ENCODE assay signal across 11 mouse cellular contexts in the genomic region with DNA sequence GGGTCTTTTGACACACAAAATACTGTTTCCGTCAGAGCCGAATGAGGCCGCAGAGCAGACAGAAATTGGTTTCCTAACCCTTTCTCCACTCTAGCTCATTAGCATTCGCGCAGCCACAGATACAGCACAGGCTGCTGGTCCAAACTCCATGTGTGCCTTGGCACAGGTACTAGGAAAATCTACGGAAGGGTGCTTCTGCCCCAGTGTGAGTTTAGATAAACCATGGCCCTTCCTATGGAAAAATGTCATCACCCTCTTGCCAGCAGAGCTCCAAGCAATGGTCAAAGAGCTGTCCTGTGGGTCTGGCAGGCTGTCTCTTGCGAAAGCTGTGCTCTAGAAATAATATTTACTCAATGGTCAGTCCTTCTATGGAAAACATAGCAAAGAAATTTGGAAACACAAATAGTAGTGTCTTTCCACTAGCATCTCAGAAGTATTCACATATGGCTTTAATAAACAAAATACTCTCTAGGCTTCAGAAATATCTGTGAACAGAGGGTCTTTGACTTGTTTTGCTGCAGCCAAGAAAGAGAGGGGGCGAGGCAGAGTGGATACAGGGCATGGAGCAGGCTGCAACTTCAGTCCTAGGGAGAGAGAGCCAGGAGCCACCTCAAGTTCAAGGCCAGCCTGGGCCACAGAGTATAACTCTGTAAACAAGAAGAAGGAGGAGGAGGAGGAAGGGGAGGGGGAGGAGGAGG. TPM values are rescaled to one million over a fixed set of nuclear protein-coding genes. Genes with fewer than 3 reads are reported as not detected.
A peak's percentile ranks its signal among the peaks of the same experiment; 100 is the strongest.
DNase-seq lines count a peak whose midpoint lies in the region; ATAC-seq and TF ChIP-seq lines count a peak whose summit lies in the region.
"Had no signal": no experiment of that assay in that cellular context is flagged by ENCODE, and none has a peak within 500 bp of the region (broad histone marks: within the 10 kb centered on the region; RNA-seq: fewer than 3 reads in every experiment).

No protein-coding gene starts in this region.

- H3K9me3 ChIP-seq in hindbrain, embryonic 12.5 days (replicated peaks): no peaks in the 10 kb centered on the region
- H3K9me3 ChIP-seq in hindbrain, embryonic 11.5 days (ENCODE audit: control insufficient read depth, low read length): no peaks in the 10 kb centered on the region
- no peaks in the 10 kb centered on the region for H3K9me3 ChIP-seq in heart, postnatal 0 days (replicated peaks; ENCODE audit: control insufficient read depth, low read length)
- no peaks in the 10 kb centered on the region for H3K9me3 ChIP-seq in forebrain, postnatal 0 days (ENCODE audit: low read length)

- ATAC-seq in hindbrain, embryonic 12.5 days (ENCODE audit: low FRiP score): no peak
- ATAC-seq in hindbrain, embryonic 11.5 days (ENCODE audit: low FRiP score): no peak
- no peak for ATAC-seq in Patski
- ATAC-seq in heart, postnatal 0 days (ENCODE audit: insufficient read depth, low read depth): 0 out of 2 replicates have a peak, but pooled peaks have one; percentile 13
- no peak for ATAC-seq in megakaryocyte, adult 5-6 weeks (ENCODE audit: poor library complexity, severe bottlenecking)
- ATAC-seq in forebrain, postnatal 0 days: no peak
- ATAC-seq: hindbrain, embryonic 16.5 days had no signal

- no peaks in the 10 kb centered on the region; the same call in 1 of the 2 replicates for H3K27me3 ChIP-seq in hindbrain, embryonic 12.5 days
- H3K27me3 ChIP-seq in hindbrain, embryonic 11.5 days (ENCODE audit: control insufficient read depth, insufficient read depth, low read length): no peaks in the 10 kb centered on the region
- no peaks in the 10 kb centered on the region for H3K27me3 ChIP-seq in Patski
- no peaks in the 10 kb centered on the region for H3K27me3 ChIP-seq in heart, postnatal 0 days (ENCODE audit: control insufficient read depth, insufficient read depth, low read length)
- no peaks in the 10 kb centered on the region for H3K27me3 ChIP-seq in liver, adult 2 months (ENCODE audit: control insufficient read depth, insufficient read depth, low read length)
- no peaks in the 10 kb centered on the region for H3K27me3 ChIP-seq in forebrain, postnatal 0 days (ENCODE audit: insufficient read depth, low read length)

- in situ Hi-C loops in Patski (cut with MboI; ENCODE audit: low pct_unique_long_range_greater_than_20kb): no loop called here

- POLR2A ChIA-PET in Patski (lab: Charles Lee): interaction anchor here (0.7 kb wide), 1 partner anchor 12 kb away, joined by 4 read pairs; no protein-coding TSS in a partner anchor

- no peak; the same call in 1 of the 2 replicates for TF ChIP-seq EP300 in heart, postnatal 0 days (IDR thresholded peaks at IDR 0.05; ENCODE audit: low read depth)

- CTCF ChIA-PET in Patski (lab: Charles Lee): no interaction called here

- no peak for TF ChIP-seq CTCF in Patski (IDR thresholded peaks at IDR 0.05)
- no peak for TF ChIP-seq CTCF in heart, postnatal 0 days (IDR thresholded peaks at IDR 0.05; ENCODE audit: low read depth)
- no peak for TF ChIP-seq CTCF in liver, adult 2 months (IDR thresholded peaks at IDR 0.05; ENCODE audit: low read depth, low read length)
- no peak for TF ChIP-seq CTCF in forebrain, postnatal 0 days (IDR thresholded peaks at IDR 0.05; ENCODE audit: low read depth)

- no peak overlapping the region for H3K9ac ChIP-seq in hindbrain, embryonic 12.5 days
- H3K9ac ChIP-seq in hindbrain, embryonic 11.5 days (ENCODE audit: low read depth, low read length): no peak overlapping the region
- H3K9ac ChIP-seq in heart, postnatal 0 days (replicated peaks; ENCODE audit: low read depth, low read length): no peak overlapping the region
- H3K9ac ChIP-seq in liver, adult 2 months (ENCODE audit: low read depth, low read length): 0 out of 2 replicates have a peak overlapping the region, but pooled peaks have one; percentile 32
- no peak overlapping the region for H3K9ac ChIP-seq in forebrain, postnatal 0 days

- DNase-seq in hindbrain, embryonic 11.5 days (ENCODE audit: low spot score): no peak
- peak; percentile 6 for DNase-seq in Patski (ENCODE audit: low read depth, low spot score)
- peak; percentile 69 for DNase-seq in heart, postnatal 0 days (ENCODE audit: low spot score)
- peak; percentile 100 for DNase-seq in liver, adult 2 months (ENCODE audit: extremely low read depth, low read depth, low spot score)
- no peak for DNase-seq in thymus, postnatal 14 days
- no peak for DNase-seq in forebrain, postnatal 0 days

- WGBS in hindbrain, embryonic 12.5 days: 67% methylated on average over 8 of the region's 8 CpGs
- WGBS in hindbrain, embryonic 11.5 days: 76% methylated on average over 8 of the region's 8 CpGs
- 52% methylated on average over 8 of the region's 8 CpGs for WGBS in heart, postnatal 0 days
- 20% methylated on average over 8 of the region's 8 CpGs for whole genome bisulfite sequencing in liver, adult 2 months
- 62% methylated on average over 8 of the region's 8 CpGs for WGBS in forebrain, postnatal 0 days

- no peak overlapping the region for H3K4me2 ChIP-seq in hindbrain, embryonic 12.5 days (replicated peaks)
- H3K4me2 ChIP-seq in hindbrain, embryonic 11.5 days (replicated peaks; ENCODE audit: low read depth, low read length): no peak overlapping the region
- H3K4me2 ChIP-seq in heart, postnatal 0 days (ENCODE audit: low read depth, low read length): no peak overlapping the region
- no peak overlapping the region for H3K4me2 ChIP-seq in forebrain, postnatal 0 days (ENCODE audit: low read depth)

- no peaks in the 10 kb centered on the region for H3K36me3 ChIP-seq in hindbrain, embryonic 12.5 days
- no peaks in the 10 kb centered on the region for H3K36me3 ChIP-seq in hindbrain, embryonic 11.5 days (ENCODE audit: control insufficient read depth, insufficient read depth, low read length)
- no peaks in the 10 kb centered on the region for H3K36me3 ChIP-seq in heart, postnatal 0 days (replicated peaks; ENCODE audit: control insufficient read depth, insufficient read depth, low read length)
- no peaks in the 10 kb centered on the region for H3K36me3 ChIP-seq in liver, adult 2 months (ENCODE audit: control insufficient read depth, insufficient read depth, low read length)
- H3K36me3 ChIP-seq in forebrain, postnatal 0 days (ENCODE audit: insufficient read depth): no peaks in the 10 kb centered on the region

- no peak overlapping the region for H3K4me3 ChIP-seq in hindbrain, embryonic 12.5 days
- H3K4me3 ChIP-seq in hindbrain, embryonic 11.5 days (ENCODE audit: low read depth, low read length): no peak overlapping the region
- no peak overlapping the region for H3K4me3 ChIP-seq in heart, postnatal 0 days (ENCODE audit: low read depth, low read length)
- no peak overlapping the region for H3K4me3 ChIP-seq in liver, adult 2 months (ENCODE audit: insufficient read depth, low read depth, low read length)
- H3K4me3 ChIP-seq in forebrain, postnatal 0 days (ENCODE audit: low read depth, low read length): no peak overlapping the region
- H3K4me3 ChIP-seq: erythroblast, embryonic 14.5 days had no signal

- H3K27ac ChIP-seq in hindbrain, embryonic 12.5 days: peak overlapping the region; percentile 12; the same call in 1 of the 2 replicates
- no peak overlapping the region for H3K27ac ChIP-seq in hindbrain, embryonic 11.5 days (ENCODE audit: low read depth, low read length)
- peak overlapping the region; percentile 43; the same call in 1 of the 2 replicates for H3K27ac ChIP-seq in heart, postnatal 0 days (ENCODE audit: low read depth)
- peak overlapping the region; percentile 96 for H3K27ac ChIP-seq in liver, adult 2 months (replicated peaks; ENCODE audit: insufficient read depth, low read depth, low read length)
- H3K27ac ChIP-seq in forebrain, postnatal 0 days (ENCODE audit: low read depth, low read length): no peak overlapping the region

- H3K4me1 ChIP-seq in hindbrain, embryonic 12.5 days: no peaks in the 10 kb centered on the region; the same call in 1 of the 2 replicates
- H3K4me1 ChIP-seq in hindbrain, embryonic 11.5 days (replicated peaks; ENCODE audit: control insufficient read depth, insufficient read depth, low read length): no peaks in the 10 kb centered on the region
- H3K4me1 ChIP-seq in heart, postnatal 0 days (ENCODE audit: control insufficient read depth, insufficient read depth): peaks cover 18% of the 10 kb centered on the region
- peaks cover 21% of the 10 kb centered on the region for H3K4me1 ChIP-seq in liver, adult 2 months (ENCODE audit: control insufficient read depth, insufficient read depth, low read length)
- H3K4me1 ChIP-seq in forebrain, postnatal 0 days (ENCODE audit: insufficient read depth): no peaks in the 10 kb centered on the region

- no peak for TF ChIP-seq POLR2A in liver, adult 2 months (IDR thresholded peaks at IDR 0.05; ENCODE audit: extremely low read depth, insufficient read depth, low read length)

- H3K79me2 ChIP-seq in liver, adult 2 months (ENCODE audit: control insufficient read depth, insufficient read depth, low read length): peaks cover 1% of the 10 kb centered on the region; the same call in 1 of the 2 replicates

RNA-seq across cellular contexts. Expression of gene Agt, which starts 2.4 kb away (rescaled TPM):
- polyA plus RNA-seq in hindbrain, embryonic 12.5 days (2016; fragmentation: Nextera tagmentation; extraction: Ambion mirVana): 0.35 and 0.44 TPM in 2 replicates
- 0.14 and 0.15 TPM in 2 replicates for polyA plus RNA-seq in hindbrain, embryonic 11.5 days (2014; fragmentation: Nextera tagmentation; extraction: Ambion mirVana)
- 121 TPM for polyA plus RNA-seq in Patski (2021)
- 1.4 and 20.8 TPM in 2 replicates for total RNA-seq in heart, postnatal 0 days (2014; rRNA removed; ENCODE audit: low replicate concordance)
- 5.5 and 5.7 TPM in 2 replicates for polyA plus RNA-seq in heart, postnatal 0 days (2015; fragmentation: Nextera tagmentation; extraction: Ambion mirVana)
- 419 and 551 TPM in 2 replicates for total RNA-seq in liver, adult 2 months (2014; rRNA removed)
- 1,418 and 1,707 TPM in 2 replicates for polyA plus RNA-seq in liver, adult 2 months (2012; rRNA removed)
- total RNA-seq in megakaryocyte, adult 5-6 weeks (2015): 0.27 TPM in 1 of 2 replicates, not detected in the other
- 0.11 and 0.94 TPM in 2 replicates for total RNA-seq in megakaryocyte, adult 5-6 weeks (2017)
- 27.7 and 29.4 TPM in 2 replicates for total RNA-seq in forebrain, postnatal 0 days (2014; rRNA removed)
- polyA plus RNA-seq in forebrain, postnatal 0 days (2015; fragmentation: Nextera tagmentation; extraction: Ambion mirVana): 18.6 and 30.0 TPM in 2 replicates
- total RNA-seq: megakaryocyte-erythroid progenitor cell, adult 5-6 weeks had no signal

RNA-seq across cellular contexts. Expression of gene Capn9, which starts 4.0 kb away (rescaled TPM):
- not detected in 2 replicates for polyA plus RNA-seq in hindbrain, embryonic 12.5 days (2016; fragmentation: Nextera tagmentation; extraction: Ambion mirVana)
- 0.08 TPM in 1 of 2 replicates, not detected in the other for polyA plus RNA-seq in hindbrain, embryonic 11.5 days (2014; fragmentation: Nextera tagmentation; extraction: Ambion mirVana)
- polyA plus RNA-seq in Patski (2021): not detected
- total RNA-seq in heart, postnatal 0 days (2014; rRNA removed; ENCODE audit: low replicate concordance): not detected in 2 replicates
- polyA plus RNA-seq in heart, postnatal 0 days (2015; fragmentation: Nextera tagmentation; extraction: Ambion mirVana): 0.26 and 0.33 TPM in 2 replicates
- not detected in 2 replicates for total RNA-seq in liver, adult 2 months (2014; rRNA removed)
- polyA plus RNA-seq in liver, adult 2 months (2012; rRNA removed): not detected in 2 replicates
- total RNA-seq in megakaryocyte, adult 5-6 weeks (2015): not detected in 2 replicates
- not detected in 2 replicates for total RNA-seq in megakaryocyte, adult 5-6 weeks (2017)
- total RNA-seq in forebrain, postnatal 0 days (2014; rRNA removed): not detected in 2 replicates
- polyA plus RNA-seq in forebrain, postnatal 0 days (2015; fragmentation: Nextera tagmentation; extraction: Ambion mirVana): 0.29 and 0.34 TPM in 2 replicates
- total RNA-seq: megakaryocyte-erythroid progenitor cell, adult 5-6 weeks had no signal
- polyA plus RNA-seq: erythroblast, embryonic 14.5 days had no signal

RNA-seq across cellular contexts. Expression of gene Cog2, which starts 51.3 kb away (rescaled TPM):
- 44.2 and 44.6 TPM in 2 replicates for polyA plus RNA-seq in hindbrain, embryonic 12.5 days (2016; fragmentation: Nextera tagmentation; extraction: Ambion mirVana)
- 35.8 and 39.5 TPM in 2 replicates for polyA plus RNA-seq in hindbrain, embryonic 11.5 days (2014; fragmentation: Nextera tagmentation; extraction: Ambion mirVana)
- 41.6 TPM for polyA plus RNA-seq in Patski (2021)
- total RNA-seq in heart, postnatal 0 days (2014; rRNA removed; ENCODE audit: low replicate concordance): 30.3 and 62.9 TPM in 2 replicates
- polyA plus RNA-seq in heart, postnatal 0 days (2015; fragmentation: Nextera tagmentation; extraction: Ambion mirVana): 16.7 and 17.2 TPM in 2 replicates
- total RNA-seq in liver, adult 2 months (2014; rRNA removed): 16.6 and 17.9 TPM in 2 replicates
- polyA plus RNA-seq in liver, adult 2 months (2012; rRNA removed): 11.9 and 12.6 TPM in 2 replicates
- 11.0 and 14.4 TPM in 2 replicates for total RNA-seq in megakaryocyte, adult 5-6 weeks (2015)
- 16.7 and 21.7 TPM in 2 replicates for total RNA-seq in megakaryocyte, adult 5-6 weeks (2017)
- total RNA-seq in forebrain, postnatal 0 days (2014; rRNA removed): 30.4 and 32.9 TPM in 2 replicates
- 13.7 and 19.3 TPM in 2 replicates for polyA plus RNA-seq in forebrain, postnatal 0 days (2015; fragmentation: Nextera tagmentation; extraction: Ambion mirVana)

Comparison
In these comparisons a context has a peak if more than half of its experiments do, and no peak if none do; other contexts are left out.
1. H3K27ac ChIP-seq: peak in hindbrain, embryonic 12.5 days (single experiment), heart, postnatal 0 days (single experiment) and liver, adult 2 months (single experiment); none in hindbrain, embryonic 11.5 days (single experiment) and forebrain, postnatal 0 days (single experiment).
2. DNase-seq: peak in Patski (single experiment), heart, postnatal 0 days (single experiment) and liver, adult 2 months (single experiment); none in hindbrain, embryonic 11.5 days (single experiment), thymus, postnatal 14 days (single experiment) and forebrain, postnatal 0 days (single experiment).
3. RNA of gene Agt, which starts 2.4 kb away (polyA plus RNA-seq): 1,418 to 1,707 TPM in liver, adult 2 months; 121 TPM in Patski (single experiment), 18.6 to 30.0 TPM in forebrain, postnatal 0 days, 5.5 to 5.7 TPM in heart, postnatal 0 days, 0.35 to 0.44 TPM in hindbrain, embryonic 12.5 days and 0.14 to 0.15 TPM in hindbrain, embryonic 11.5 days; every median in the first group is over 10 times any median in the second.